8 mouse cellular contexts compared by ENCODE assay signal in the genomic region with DNA sequence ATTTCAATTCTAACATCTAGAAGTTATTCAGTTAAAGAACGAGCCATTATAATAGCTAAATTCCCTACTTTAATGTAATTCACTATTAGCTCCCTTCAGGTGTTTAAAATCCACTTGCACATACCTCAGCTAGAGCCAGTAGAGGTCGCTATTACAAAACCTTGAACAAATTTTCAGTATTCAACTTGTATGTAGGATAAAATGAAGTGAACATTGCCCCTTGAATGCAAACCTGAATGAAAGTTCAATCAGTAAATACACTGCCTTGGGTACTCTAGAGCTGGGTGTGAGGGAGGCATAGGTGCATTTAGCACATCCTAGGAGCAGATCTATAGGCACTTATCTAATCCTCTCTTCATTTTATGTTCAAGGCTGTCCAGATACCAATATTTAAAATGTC. TPM values are rescaled to one million over a fixed set of nuclear protein-coding genes. Genes with fewer than 3 reads are reported as not detected.
DNase-seq lines count a peak whose midpoint lies in the region.

No protein-coding gene starts in this region.

- intact Hi-C loops in heart, postnatal 25 days (cut with DNase I) = loop anchor here (2.0 kb wide), 1 partner anchor 105 kb away; no protein-coding TSS in a partner anchor

- peak; percentile 49 for DNase-seq in gastrocnemius, adult 18-20 months (ENCODE audit: low spot score)
- DNase-seq in gastrocnemius, postnatal 25 days = no peak
- peak; percentile 25 for DNase-seq in ovary, postnatal 14 days (ENCODE audit: low spot score)
- no peak for DNase-seq in ovary, postnatal 10 days (ENCODE audit: low spot score)
- peak; percentile 48 to 78 for DNase-seq in cerebellum, postnatal 10 days
- peak; percentile 45 for DNase-seq in lung, postnatal 10 days
- DNase-seq in ovary, adult 18-20 months (ENCODE audit: low spot score) = no peak
- DNase-seq in heart, postnatal 25 days (ENCODE audit: low spot score) = no peak

RNA-seq across cellular contexts. Expression of a gene that starts 24.6 kb away (rescaled TPM):
- 10 to 100 TPM; 15.0 to 15.6 TPM for total RNA-seq in gastrocnemius, adult 18-20 months (2021)
- total RNA-seq in gastrocnemius, postnatal 25 days (2021) = 10 to 100 TPM; 12.8 to 14.7 TPM
- 10 to 100 TPM; 11.4 to 13.5 TPM for total RNA-seq in heart, postnatal 25 days (2021)

Comparison
In these comparisons a context has a peak if more than half of its experiments do, and no peak if none do; other contexts are left out.
1. DNase-seq: peak in gastrocnemius, adult 18-20 months (single experiment), ovary, postnatal 14 days (single experiment), cerebellum, postnatal 10 days (2 of 2) and lung, postnatal 10 days (single experiment); none in gastrocnemius, postnatal 25 days (single experiment), ovary, postnatal 10 days (single experiment), ovary, adult 18-20 months (single experiment) and heart, postnatal 25 days (single experiment).